Mouse (Mus musculus): Measurements from ENCODE around the gene 1700056E22Rik. TPM values are rescaled to one million over a fixed set of nuclear protein-coding genes. Genes with fewer than 3 reads are reported as not detected.

Gene 1700056E22Rik
- polyA plus RNA-seq, 1 experiment, result 0.90 TPM

GRCm38 (mm10) chr1:183997207-183997606 lies 36.9 kb downstream of the 1700056E22Rik start:
- H3K4me3 ChIP-seq (ENCODE audit: insufficient read depth, poor library complexity, severe bottlenecking), result no peak overlapping the region
- TF ChIP-seq USF1 (IDR thresholded peaks at IDR 0.05; ENCODE audit: low read depth) (no peak), MYOD1 (IDR thresholded peaks at IDR 0.05; ENCODE audit: control insufficient read depth, insufficient read length, low read depth) (no peak), MAX (IDR thresholded peaks at IDR 0.05) (no peak), CEBPB (IDR thresholded peaks at IDR 0.05; ENCODE audit: low read depth) (no peak), FOSL1 (IDR thresholded peaks at IDR 0.05; ENCODE audit: insufficient read depth, low read length, poor library complexity, severe bottlenecking) (no peak), MYOG (IDR thresholded peaks at IDR 0.05; ENCODE audit: control insufficient read depth, extremely low read depth, insufficient read length) (no peak), CTCF (IDR thresholded peaks at IDR 0.05; ENCODE audit: control insufficient read depth, insufficient read depth, insufficient read length) (no peak)
- H3K36me3 ChIP-seq (ENCODE audit: control insufficient read depth, insufficient read depth), result no peaks in the 10 kb centered on the region
- H3K79me2 ChIP-seq (ENCODE audit: control insufficient read depth, insufficient read depth), result no peaks in the 10 kb centered on the region
- H3K27me3 ChIP-seq (ENCODE audit: control insufficient read depth, insufficient read depth, insufficient read length), result no peaks in the 10 kb centered on the region
- H3K79me3 ChIP-seq (ENCODE audit: low read depth), result no peaks in the 10 kb centered on the region
- no peak overlapping the region for H3ac ChIP-seq (ENCODE audit: control insufficient read depth, insufficient read length, low read depth)

GRCm38 (mm10) chr1:183991921-183992320 lies 42.2 kb downstream of the 1700056E22Rik start:
- H3K4me3 ChIP-seq (ENCODE audit: insufficient read depth, poor library complexity, severe bottlenecking), result no peak overlapping the region
- H3K27me3 ChIP-seq (ENCODE audit: control insufficient read depth, insufficient read depth, insufficient read length), result no peaks in the 10 kb centered on the region
- no peaks in the 10 kb centered on the region for H3K79me3 ChIP-seq (ENCODE audit: low read depth)
- no peaks in the 10 kb centered on the region for H3K79me2 ChIP-seq (ENCODE audit: control insufficient read depth, insufficient read depth)
- no peaks in the 10 kb centered on the region for H3K36me3 ChIP-seq (ENCODE audit: control insufficient read depth, insufficient read depth)
- TF ChIP-seq CTCF (IDR thresholded peaks at IDR 0.05; ENCODE audit: control insufficient read depth, insufficient read depth, insufficient read length) (no peak), CEBPB (IDR thresholded peaks at IDR 0.05; ENCODE audit: low read depth) (no peak), MAX (IDR thresholded peaks at IDR 0.05) (no peak), FOSL1 (IDR thresholded peaks at IDR 0.05; ENCODE audit: insufficient read depth, low read length, poor library complexity, severe bottlenecking) (no peak), MYOD1 (IDR thresholded peaks at IDR 0.05; ENCODE audit: control insufficient read depth, insufficient read length, low read depth) (no peak), USF1 (IDR thresholded peaks at IDR 0.05; ENCODE audit: low read depth) (no peak), MYOG (IDR thresholded peaks at IDR 0.05; ENCODE audit: control insufficient read depth, extremely low read depth, insufficient read length) (no peak)
- no peak overlapping the region for H3ac ChIP-seq (ENCODE audit: control insufficient read depth, insufficient read length, low read depth)

GRCm38 (mm10) chr1:183987711-183988245 lies 46.3 kb downstream of the 1700056E22Rik start:
- Histone ChIP-seq H3K79me2 (ENCODE audit: control insufficient read depth, insufficient read depth) (no peaks in the 10 kb centered on the region), H3K4me3 (ENCODE audit: insufficient read depth, poor library complexity, severe bottlenecking) (no peak overlapping the region), H3ac (ENCODE audit: control insufficient read depth, insufficient read length, low read depth) (no peak overlapping the region), H3K36me3 (ENCODE audit: control insufficient read depth, insufficient read depth) (no peaks in the 10 kb centered on the region), H3K79me3 (ENCODE audit: low read depth) (no peaks in the 10 kb centered on the region), H3K27me3 (ENCODE audit: control insufficient read depth, insufficient read depth, insufficient read length) (no peaks in the 10 kb centered on the region)
- TF ChIP-seq USF1 (IDR thresholded peaks at IDR 0.05; ENCODE audit: low read depth) (peak; percentile 38), FOSL1 (IDR thresholded peaks at IDR 0.05; ENCODE audit: insufficient read depth, low read length, poor library complexity, severe bottlenecking) (no peak), MYOD1 (IDR thresholded peaks at IDR 0.05; ENCODE audit: control insufficient read depth, insufficient read length, low read depth) (peak; percentile 27)

Other genes with a start within 250 kb of the 1700056E22Rik start
- 9.1 TPM for gene Dusp10, start 21.0 kb downstream of the 1700056E22Rik start, polyA plus RNA-seq (2012; fragmentation: generic; extraction: Trizol)

Measured in C2C12 (cell line).